19 mouse cellular contexts compared by ENCODE assay signal in the genomic region with DNA sequence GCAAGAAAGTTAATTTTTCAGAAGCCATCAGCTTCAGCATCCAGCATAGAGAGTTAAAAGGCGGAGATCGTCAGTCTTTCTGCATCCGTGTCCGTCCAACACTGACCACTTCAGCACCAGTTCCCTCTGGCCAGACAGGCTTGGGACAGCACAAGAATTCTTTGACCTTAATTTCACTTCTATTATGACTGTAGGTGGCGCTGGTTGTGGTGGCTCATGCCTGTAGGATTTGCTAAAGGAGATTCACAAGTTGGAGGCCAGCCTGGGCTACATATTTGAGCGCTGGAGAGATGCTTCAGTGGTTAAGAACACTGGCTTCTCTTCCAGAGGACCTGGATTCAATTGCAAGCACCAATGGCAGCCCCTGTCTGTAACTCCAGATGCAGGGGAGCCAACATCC.
DNase-seq lines count a peak whose midpoint lies in the region; ATAC-seq and TF ChIP-seq lines count a peak whose summit lies in the region.
"Had no signal": no experiment of that assay in that cellular context is flagged by ENCODE, and none has a peak within 500 bp of the region (broad histone marks: within the 10 kb centered on the region; RNA-seq: fewer than 3 reads in every experiment).

No protein-coding gene starts in this region.

- ATAC-seq in heart, embryonic 12.5 days (ENCODE audit: insufficient number of reproducible peaks, low FRiP score), result no peak
- no peak for ATAC-seq in kidney, embryonic 16.5 days (ENCODE audit: low FRiP score, low TSS enrichment)
- no peak for ATAC-seq in midbrain, postnatal 0 days (ENCODE audit: low FRiP score)
- no peak for ATAC-seq in stomach, postnatal 0 days (ENCODE audit: low FRiP score, low TSS enrichment)
- ATAC-seq: forebrain, embryonic 16.5 days; midbrain, embryonic 15.5 days had no signal

- no peak overlapping the region for H3K4me3 ChIP-seq in heart, embryonic 12.5 days
- H3K4me3 ChIP-seq in kidney, embryonic 16.5 days (ENCODE audit: low read length), result no peak overlapping the region
- H3K4me3 ChIP-seq in midbrain, postnatal 0 days (ENCODE audit: low read depth, low read length), result no peak overlapping the region
- no peak overlapping the region for H3K4me3 ChIP-seq in midbrain, embryonic 10.5 days
- H3K4me3 ChIP-seq in stomach, postnatal 0 days (ENCODE audit: low read depth, low read length), result no peak overlapping the region
- H3K4me3 ChIP-seq: embryonic facial prominence, embryonic 12.5 days; gastrocnemius, adult 2 months; heart, embryonic 15.5 days; hindbrain, embryonic 12.5 days; midbrain, embryonic 15.5 days; stomach, embryonic 15.5 days had no signal

- peak; percentile 48 for DNase-seq in heart, adult 11 months
- DNase-seq in kidney, postnatal 4 days, result peak; percentile 5 to 18
- DNase-seq in midbrain, postnatal 0 days (ENCODE audit: low spot score), result no peak
- DNase-seq in midbrain, embryonic 10.5 days (ENCODE audit: low spot score), result no peak
- no peak for DNase-seq in stomach, postnatal 0 days (ENCODE audit: low spot score)
- no peak for DNase-seq in layer of hippocampus, adult 18-20 months (ENCODE audit: low spot score in 2 of 2)
- DNase-seq: adrenal gland, adult 2 months; cerebellum, postnatal 25 days; gastrocnemius, adult 2 months; lung, adult 2 months; thymus, postnatal 14 days had no signal

- H3K9me3 ChIP-seq in heart, embryonic 12.5 days (replicated peaks), result peaks cover 5% of the 10 kb centered on the region; the same call in 1 of the 2 replicates
- peaks cover 5% of the 10 kb centered on the region; the same call in 1 of the 2 replicates for H3K9me3 ChIP-seq in kidney, embryonic 16.5 days (ENCODE audit: low read length)
- H3K9me3 ChIP-seq in midbrain, postnatal 0 days (ENCODE audit: low read length), result no peaks in the 10 kb centered on the region
- H3K9me3 ChIP-seq in midbrain, embryonic 10.5 days (replicated peaks), result peaks cover 5% of the 10 kb centered on the region; the same call in 1 of the 2 replicates
- H3K9me3 ChIP-seq in stomach, postnatal 0 days (ENCODE audit: control insufficient read depth, low read length), result no peaks in the 10 kb centered on the region
- H3K9me3 ChIP-seq: embryonic facial prominence, embryonic 12.5 days; heart, embryonic 15.5 days; hindbrain, embryonic 12.5 days; midbrain, embryonic 15.5 days; stomach, embryonic 15.5 days had no signal

- no peak overlapping the region for H3K9ac ChIP-seq in heart, embryonic 12.5 days
- H3K9ac ChIP-seq in kidney, embryonic 16.5 days (replicated peaks; ENCODE audit: low read length), result no peak overlapping the region
- no peak overlapping the region for H3K9ac ChIP-seq in midbrain, postnatal 0 days (replicated peaks; ENCODE audit: low read length, poor library complexity, severe bottlenecking)
- H3K9ac ChIP-seq in stomach, postnatal 0 days (ENCODE audit: low read length), result no peak overlapping the region
- H3K9ac ChIP-seq: embryonic facial prominence, embryonic 12.5 days; heart, embryonic 15.5 days; hindbrain, embryonic 12.5 days; midbrain, embryonic 15.5 days; stomach, embryonic 15.5 days had no signal

- peak; percentile 35 for TF ChIP-seq CTCF in midbrain, postnatal 0 days (IDR thresholded peaks at IDR 0.05)
- peak; percentile 52 for TF ChIP-seq CTCF in stomach, postnatal 0 days (IDR thresholded peaks at IDR 0.05; ENCODE audit: low read depth)

- TF ChIP-seq EP300 in stomach, postnatal 0 days (optimal IDR thresholded peaks at IDR 0.05), result no peak

- H3K27ac ChIP-seq in heart, embryonic 12.5 days (ENCODE audit: poor library complexity, severe bottlenecking), result no peak overlapping the region
- no peak overlapping the region for H3K27ac ChIP-seq in kidney, embryonic 16.5 days (ENCODE audit: low read length)
- H3K27ac ChIP-seq in midbrain, postnatal 0 days (ENCODE audit: low read depth, low read length), result no peak overlapping the region
- no peak overlapping the region for H3K27ac ChIP-seq in midbrain, embryonic 10.5 days (replicated peaks)
- H3K27ac ChIP-seq in stomach, postnatal 0 days (replicated peaks), result no peak overlapping the region
- H3K27ac ChIP-seq: embryonic facial prominence, embryonic 12.5 days; gastrocnemius, adult 2 months; heart, embryonic 15.5 days; hindbrain, embryonic 12.5 days; midbrain, embryonic 15.5 days; stomach, embryonic 15.5 days had no signal

- 46% methylated on average over 6 of the region's 6 CpGs for WGBS in heart, embryonic 12.5 days
- 36% methylated on average over 6 of the region's 6 CpGs for WGBS in kidney, embryonic 16.5 days
- 64% methylated on average over 6 of the region's 6 CpGs for WGBS in midbrain, postnatal 0 days
- WGBS in midbrain, embryonic 10.5 days, result 62% methylated on average over 6 of the region's 6 CpGs
- WGBS in stomach, postnatal 0 days, result 42% methylated on average over 6 of the region's 6 CpGs

- no peak overlapping the region for H3K4me2 ChIP-seq in heart, embryonic 12.5 days
- no peak overlapping the region for H3K4me2 ChIP-seq in kidney, embryonic 16.5 days (replicated peaks; ENCODE audit: low read depth, low read length)
- H3K4me2 ChIP-seq in midbrain, postnatal 0 days (ENCODE audit: low read depth, low read length, poor library complexity, severe bottlenecking), result no peak overlapping the region
- H3K4me2 ChIP-seq in stomach, postnatal 0 days (replicated peaks; ENCODE audit: low read depth), result no peak overlapping the region
- H3K4me2 ChIP-seq: embryonic facial prominence, embryonic 12.5 days; heart, embryonic 15.5 days; hindbrain, embryonic 12.5 days; midbrain, embryonic 15.5 days; stomach, embryonic 15.5 days had no signal

- peaks cover 3% of the 10 kb centered on the region; the same call in 1 of the 2 replicates for H3K4me1 ChIP-seq in heart, embryonic 12.5 days (replicated peaks)
- H3K4me1 ChIP-seq in kidney, embryonic 16.5 days (ENCODE audit: insufficient read depth, low read length), result 0 out of 2 replicates have a peak, but pooled peaks cover 2% of the 10 kb centered on the region
- H3K4me1 ChIP-seq in midbrain, postnatal 0 days (ENCODE audit: insufficient read depth, low read length), result no peaks in the 10 kb centered on the region
- peaks cover 9% of the 10 kb centered on the region; the same call in 1 of the 2 replicates for H3K4me1 ChIP-seq in midbrain, embryonic 10.5 days
- H3K4me1 ChIP-seq in stomach, postnatal 0 days (replicated peaks; ENCODE audit: control insufficient read depth, insufficient read depth), result no peaks in the 10 kb centered on the region
- H3K4me1 ChIP-seq: heart, embryonic 15.5 days; hindbrain, embryonic 12.5 days; stomach, embryonic 15.5 days had no signal

- H3K27me3 ChIP-seq in heart, embryonic 12.5 days (replicated peaks), result no peaks in the 10 kb centered on the region
- H3K27me3 ChIP-seq in kidney, embryonic 16.5 days (ENCODE audit: insufficient read depth, low read length), result no peaks in the 10 kb centered on the region
- no peaks in the 10 kb centered on the region for H3K27me3 ChIP-seq in midbrain, postnatal 0 days (ENCODE audit: insufficient read depth, low read length)
- H3K27me3 ChIP-seq in midbrain, embryonic 10.5 days (ENCODE audit: low read depth, poor library complexity, severe bottlenecking), result peaks cover 34% of the 10 kb centered on the region
- H3K27me3 ChIP-seq in stomach, postnatal 0 days (ENCODE audit: control insufficient read depth, insufficient read depth, low read length), result no peaks in the 10 kb centered on the region
- H3K27me3 ChIP-seq: embryonic facial prominence, embryonic 12.5 days; heart, embryonic 15.5 days; hindbrain, embryonic 12.5 days; midbrain, embryonic 15.5 days; stomach, embryonic 15.5 days had no signal

- no peaks in the 10 kb centered on the region for H3K36me3 ChIP-seq in heart, embryonic 12.5 days
- no peaks in the 10 kb centered on the region for H3K36me3 ChIP-seq in kidney, embryonic 16.5 days (ENCODE audit: insufficient read depth, low read length)
- no peaks in the 10 kb centered on the region for H3K36me3 ChIP-seq in midbrain, postnatal 0 days (ENCODE audit: insufficient read depth, low read length)
- no peaks in the 10 kb centered on the region for H3K36me3 ChIP-seq in midbrain, embryonic 10.5 days
- no peaks in the 10 kb centered on the region for H3K36me3 ChIP-seq in stomach, postnatal 0 days (ENCODE audit: control insufficient read depth, insufficient read depth, low read length)
- H3K36me3 ChIP-seq: embryonic facial prominence, embryonic 12.5 days; heart, embryonic 15.5 days; hindbrain, embryonic 12.5 days; midbrain, embryonic 15.5 days; stomach, embryonic 15.5 days had no signal

Comparison
In these comparisons a context has a peak if more than half of its experiments do, and no peak if none do; other contexts are left out.
1. DNase-seq: peak in heart, adult 11 months (single experiment) and kidney, postnatal 4 days (2 of 2); none in midbrain, postnatal 0 days (single experiment), midbrain, embryonic 10.5 days (single experiment), stomach, postnatal 0 days (single experiment) and layer of hippocampus, adult 18-20 months (0 of 2).